Mouse (Mus musculus) T-cell, adult 2 months (primary cell): ENCODE measurements around the gene Rph3al.
A peak's percentile ranks its signal among the peaks of the same experiment; 100 is the strongest.

Experiments used
- DNase-seq: peaks from one replicate; pipeline ENCODE4 v3.0.0; 2022; ENCODE audit warnings: low spot score

The Rph3al gene

GRCm38 (mm10) chr11:75807486-75807885 lies 130.7 kb downstream of the Rph3al start:
- DNase-seq: no peak

- no peak for DNase-seq
Measured at GRCm38 (mm10) chr11:75801771-75802550, 136.3 kb downstream of the Rph3al start.

- no peak for DNase-seq
Measured at GRCm38 (mm10) chr11:75801369-75801768, 136.9 kb downstream of the Rph3al start.

GRCm38 (mm10) chr11:75796536-75797246 lies 141.5 kb downstream of the Rph3al start:
- DNase-seq: no peak

- DNase-seq: peak; percentile 54
Measured at GRCm38 (mm10) chr11:75796029-75796445, 142.2 kb downstream of the Rph3al start, which contains the start of gene Doc2b. Gene Doc2b, minus strand, starts transcription at chr11:75796049.

GRCm38 (mm10) chr11:75795321-75795636 lies 142.9 kb downstream of the Rph3al start:
- no peak for DNase-seq

- DNase-seq: no peak
Measured at GRCm38 (mm10) chr11:75794602-75795320, 143.5 kb downstream of the Rph3al start.

- no peak for DNase-seq
Measured at GRCm38 (mm10) chr11:75793351-75793750, 144.9 kb downstream of the Rph3al start.

GRCm38 (mm10) chr11:75792535-75792934 lies 145.7 kb downstream of the Rph3al start:
- no peak for DNase-seq

GRCm38 (mm10) chr11:75785897-75786296 lies 152.3 kb downstream of the Rph3al start:
- DNase-seq: no peak

GRCm38 (mm10) chr11:75783799-75784198 lies 154.4 kb downstream of the Rph3al start:
- DNase-seq: no peak

- DNase-seq: peak; percentile 67
Measured at GRCm38 (mm10) chr11:75781919-75782318, 156.3 kb downstream of the Rph3al start.
